Mouse (Mus musculus) adrenal gland, adult 18-20 months (tissue): ENCODE results near the gene Rnf149. TPM values are rescaled to one million over a fixed set of nuclear protein-coding genes. Genes with fewer than 3 reads are reported as not detected.

Experiments used
- DNase-seq, 2 experiments: peaks; one replicate each; pipeline ENCODE4 v3.0.0; 2021 to 2022; ENCODE audit warnings: low spot score in 2 of 2
- total RNA-seq, 2 experiments: library from RNA; stranded (reverse); gene quantifications; 1 replicate in 1 of 2; 2 replicates in 1 of 2; pipeline ENCODE4 v1.2.3; 2021

The Rnf149 gene
- total RNA-seq, 2 experiments from 2014 or later = 36.6 to 45.2 TPM

GRCm38 (mm10) chr1:39531036-39531435 is 46.2 kb downstream of the Rnf149 start:
- no peak for DNase-seq

GRCm38 (mm10) chr1:39530258-39530943 is 46.8 kb downstream of the Rnf149 start:
- peak; percentile 78 to 79 for DNase-seq

- DNase-seq = no peak
These were observed 48.9 kb downstream of the Rnf149 start for GRCm38 (mm10) chr1:39528319-39528718.

GRCm38 (mm10) chr1:39527432-39527831 is 49.8 kb downstream of the Rnf149 start:
- peak; percentile 76 to 79 for DNase-seq

GRCm38 (mm10) chr1:39526371-39527167 is 50.6 kb downstream of the Rnf149 start:
- DNase-seq = no peak

GRCm38 (mm10) chr1:39525763-39526162 is 51.4 kb downstream of the Rnf149 start:
- DNase-seq = no peak

GRCm38 (mm10) chr1:39522519-39522918 is 54.7 kb downstream of the Rnf149 start:
- DNase-seq = no peak

- DNase-seq = no peak
These were observed 55.9 kb downstream of the Rnf149 start for GRCm38 (mm10) chr1:39521326-39521725.

GRCm38 (mm10) chr1:39515303-39515991 is 61.8 kb downstream of the Rnf149 start:
- no peak for DNase-seq

- no peak for DNase-seq
These were observed 65.0 kb downstream of the Rnf149 start for GRCm38 (mm10) chr1:39512183-39512582.

- DNase-seq = no peak
These were observed 65.4 kb downstream of the Rnf149 start for GRCm38 (mm10) chr1:39511775-39512174.

GRCm38 (mm10) chr1:39505600-39505999 is 71.6 kb downstream of the Rnf149 start:
- no peak for DNase-seq

- DNase-seq = no peak
These were observed 72.9 kb downstream of the Rnf149 start for GRCm38 (mm10) chr1:39504261-39504660.

GRCm38 (mm10) chr1:39502817-39503633 is 74.2 kb downstream of the Rnf149 start:
- no peak for DNase-seq

Other genes with a start within 250 kb of the Rnf149 start
- gene Rpl31, start 209.6 kb downstream of the Rnf149 start, total RNA-seq = 100 to 1,000 TPM; 767 to 781 TPM
- 10 to 100 TPM in 1 of 2 experiments, 1 to 10 TPM in 1; 7.6 to 14.6 TPM for gene Tbc1d8, start 98.7 kb downstream of the Rnf149 start, total RNA-seq
- gene Cnot11, start 42.4 kb downstream of the Rnf149 start, total RNA-seq = 10 to 100 TPM; 15.3 to 16.7 TPM
- gene Creg2, start 74.1 kb upstream of the Rnf149 start, total RNA-seq = under 1 TPM; 0.35 to 0.36 TPM
- not detected for gene Rfx8, start 143.6 kb upstream of the Rnf149 start, total RNA-seq
- gene Gm3646, start 227.9 kb upstream of the Rnf149 start, total RNA-seq = not detected